Comparison of ENCODE assay signal across 8 mouse cellular contexts in the genomic region with DNA sequence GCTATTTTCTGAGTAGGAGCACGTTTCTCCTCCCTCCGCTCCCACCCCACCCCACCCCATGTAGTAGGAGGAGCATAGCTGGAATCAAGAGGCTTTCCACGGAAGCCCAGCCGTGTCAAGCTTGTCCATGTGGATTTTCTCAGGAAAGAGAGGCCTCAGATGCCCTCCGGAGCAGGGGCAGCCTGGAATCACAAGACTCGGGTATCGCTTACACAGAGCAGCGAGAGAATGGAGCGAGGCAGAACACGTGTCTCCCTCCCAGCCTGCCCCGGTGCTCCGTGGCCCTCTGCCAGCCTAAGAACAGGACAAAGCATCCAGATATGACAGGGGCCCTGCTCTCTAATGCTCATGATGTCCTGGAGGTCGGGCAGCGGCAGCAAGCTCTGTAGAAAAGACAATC. TPM values are rescaled to one million over a fixed set of nuclear protein-coding genes. Genes with fewer than 3 reads are reported as not detected.
DNase-seq lines count a peak whose midpoint lies in the region; ATAC-seq and TF ChIP-seq lines count a peak whose summit lies in the region.

No protein-coding gene starts in this region.

- H3K9me3 ChIP-seq in heart, embryonic 12.5 days (replicated peaks), result no peaks in the 10 kb centered on the region
- no peaks in the 10 kb centered on the region for H3K9me3 ChIP-seq in kidney, embryonic 15.5 days (replicated peaks)
- H3K9me3 ChIP-seq in limb, embryonic 15.5 days, result no peaks in the 10 kb centered on the region
- H3K9me3 ChIP-seq in midbrain, postnatal 0 days (ENCODE audit: low read length), result no peaks in the 10 kb centered on the region

- peak overlapping the region; percentile 40 for H3K9ac ChIP-seq in heart, embryonic 12.5 days
- H3K9ac ChIP-seq in kidney, embryonic 15.5 days, result peak overlapping the region; percentile 23; the same call in 1 of the 2 replicates
- H3K9ac ChIP-seq in limb, embryonic 15.5 days, result peak overlapping the region; percentile 26; the same call in 1 of the 2 replicates
- peak overlapping the region; percentile 54; the same call in 1 of the 2 replicates for H3K9ac ChIP-seq in midbrain, postnatal 0 days (replicated peaks; ENCODE audit: low read length, poor library complexity, severe bottlenecking)

- no peaks in the 10 kb centered on the region for H3K36me3 ChIP-seq in heart, embryonic 12.5 days
- H3K36me3 ChIP-seq in kidney, embryonic 15.5 days, result no peaks in the 10 kb centered on the region
- H3K36me3 ChIP-seq in limb, embryonic 15.5 days, result no peaks in the 10 kb centered on the region
- H3K36me3 ChIP-seq in midbrain, postnatal 0 days (ENCODE audit: insufficient read depth, low read length), result no peaks in the 10 kb centered on the region

- H3K4me3 ChIP-seq in embryonic fibroblast, embryonic 13.5 days (ENCODE audit: insufficient read depth, low read length), result no peak overlapping the region
- peak overlapping the region; percentile 35 for H3K4me3 ChIP-seq in heart, embryonic 12.5 days
- peak overlapping the region; percentile 33 for H3K4me3 ChIP-seq in kidney, embryonic 15.5 days (replicated peaks)
- peak overlapping the region; percentile 41 for H3K4me3 ChIP-seq in limb, embryonic 15.5 days
- H3K4me3 ChIP-seq in midbrain, postnatal 0 days (ENCODE audit: low read depth, low read length), result peak overlapping the region; percentile 30

- ATAC-seq in heart, embryonic 12.5 days (ENCODE audit: insufficient number of reproducible peaks, low FRiP score), result peak; percentile 91
- ATAC-seq in kidney, embryonic 15.5 days (replicated peaks; ENCODE audit: low FRiP score), result peak; percentile 93
- ATAC-seq in limb, embryonic 15.5 days (ENCODE audit: insufficient number of reproducible peaks, low FRiP score, low TSS enrichment, low read depth), result peak; percentile 70
- ATAC-seq in midbrain, postnatal 0 days (ENCODE audit: low FRiP score), result peak; percentile 89
- ATAC-seq in activated CD4-positive, CD25-positive, alpha-beta regulatory T cell, adult 4 months, result no peak

- no peaks in the 10 kb centered on the region for H3K27me3 ChIP-seq in heart, embryonic 12.5 days (replicated peaks)
- no peaks in the 10 kb centered on the region for H3K27me3 ChIP-seq in kidney, embryonic 15.5 days
- no peaks in the 10 kb centered on the region for H3K27me3 ChIP-seq in limb, embryonic 15.5 days
- no peaks in the 10 kb centered on the region for H3K27me3 ChIP-seq in midbrain, postnatal 0 days (ENCODE audit: insufficient read depth, low read length)

- 2% methylated on average over 14 of the region's 14 CpGs for WGBS in heart, embryonic 12.5 days
- 3% methylated on average over 14 of the region's 14 CpGs for WGBS in kidney, embryonic 15.5 days
- 4% methylated on average over 14 of the region's 14 CpGs for WGBS in limb, embryonic 15.5 days
- WGBS in midbrain, postnatal 0 days, result 0% methylated on average over 14 of the region's 14 CpGs

- H3K4me1 ChIP-seq in embryonic fibroblast, embryonic 13.5 days (ENCODE audit: control insufficient read depth, insufficient read depth, low read length), result no peaks in the 10 kb centered on the region
- peaks cover 16% of the 10 kb centered on the region for H3K4me1 ChIP-seq in heart, embryonic 12.5 days (replicated peaks)
- peaks cover 6% of the 10 kb centered on the region for H3K4me1 ChIP-seq in kidney, embryonic 15.5 days
- peaks cover under 1% of the 10 kb centered on the region; the same call in 1 of the 2 replicates for H3K4me1 ChIP-seq in limb, embryonic 15.5 days
- no peaks in the 10 kb centered on the region for H3K4me1 ChIP-seq in midbrain, postnatal 0 days (ENCODE audit: insufficient read depth, low read length)

- TF ChIP-seq POLR2A in embryonic fibroblast, embryonic 13.5 days (IDR thresholded peaks at IDR 0.05; ENCODE audit: low read depth, low read length), result peak; percentile 63

- TF ChIP-seq CTCF in embryonic fibroblast, embryonic 13.5 days (IDR thresholded peaks at IDR 0.05; ENCODE audit: borderline replicate concordance, insufficient read depth, low read length), result no peak
- no peak for TF ChIP-seq CTCF in midbrain, postnatal 0 days (IDR thresholded peaks at IDR 0.05)

- peak overlapping the region; percentile 64 for H3K4me2 ChIP-seq in heart, embryonic 12.5 days
- peak overlapping the region; percentile 58 for H3K4me2 ChIP-seq in kidney, embryonic 15.5 days
- peak overlapping the region; percentile 69 for H3K4me2 ChIP-seq in limb, embryonic 15.5 days
- H3K4me2 ChIP-seq in midbrain, postnatal 0 days (ENCODE audit: low read depth, low read length, poor library complexity, severe bottlenecking), result peak overlapping the region; percentile 50

- DNase-seq in 3134 (ENCODE audit: extremely low read depth, insufficient read length, low spot score), result peak; percentile 49
- peak; percentile 94 for DNase-seq in brain, adult 2 months (ENCODE audit: low read depth, low spot score)
- DNase-seq in midbrain, postnatal 0 days (ENCODE audit: low spot score), result peak; percentile 81

- no peak overlapping the region for H3K27ac ChIP-seq in embryonic fibroblast, embryonic 13.5 days (ENCODE audit: insufficient read depth, low read length)
- peak overlapping the region; percentile 85 for H3K27ac ChIP-seq in heart, embryonic 12.5 days (ENCODE audit: poor library complexity, severe bottlenecking)
- 0 out of 2 replicates have a peak overlapping the region, but pooled peaks have one; percentile 9 for H3K27ac ChIP-seq in kidney, embryonic 15.5 days
- H3K27ac ChIP-seq in limb, embryonic 15.5 days, result peak overlapping the region; percentile 34; the same call in 1 of the 2 replicates
- H3K27ac ChIP-seq in midbrain, postnatal 0 days (ENCODE audit: low read depth, low read length), result peak overlapping the region; percentile 77

RNA-seq across cellular contexts. Expression of gene Slc25a4, which starts 5.8 kb away (rescaled TPM):
- polyA plus RNA-seq in embryonic fibroblast, embryonic 13.5 days (2011; ENCODE audit: insufficient read length, low read depth, missing spikeins), result 302 and 337 TPM in 2 replicates
- 1,672 and 1,682 TPM in 2 replicates for polyA plus RNA-seq in heart, embryonic 12.5 days (2016; fragmentation: Nextera tagmentation; extraction: Ambion mirVana)
- 561 and 585 TPM in 2 replicates for polyA plus RNA-seq in kidney, embryonic 15.5 days (2015; fragmentation: Nextera tagmentation; extraction: Ambion mirVana)
- polyA plus RNA-seq in limb, embryonic 15.5 days (2015; fragmentation: Nextera tagmentation; extraction: Ambion mirVana), result 460 and 537 TPM in 2 replicates
- total RNA-seq in midbrain, postnatal 0 days (2014; rRNA removed), result 1,005 and 1,051 TPM in 2 replicates
- 1,140 and 1,170 TPM in 2 replicates for polyA plus RNA-seq in midbrain, postnatal 0 days (2015; fragmentation: Nextera tagmentation; extraction: Ambion mirVana)
- 100 to 1,000 TPM; 197 to 224 TPM for polyA plus RNA-seq in activated CD4-positive, CD25-positive, alpha-beta regulatory T cell, adult 4 months (2017; shearing (Covaris generic))
